Mouse (Mus musculus) colon, adult 2 months (tissue): ENCODE measurements around the gene Gm8300. TPM values are rescaled to one million over a fixed set of nuclear protein-coding genes. Genes with fewer than 3 reads are reported as not detected.

ENCODE experiments used
- polyA plus RNA-seq: library from polyadenylated mRNA; depleted of rRNA; stranded (reverse); fragments of >200 nt; gene quantifications from 2 replicates; pipeline ENCODE4 v1.2.3, GENCODE M21; 2012; rRNA removed

The Gm8300 gene
- polyA plus RNA-seq: not detected in 2 replicates

GRCm38 (mm10) chr12:87514016-87514415 is at the start of gene Gm8300:
Gm8300 (plus strand) TSS chr12:87514316.

GRCm38 (mm10) chr12:87471964-87472786 is 41.9 kb upstream of the Gm8300 start, which contains the start of gene Snw1:
Snw1 (minus strand) TSS chr12:87472274.

GRCm38 (mm10) chr12:87494421-87494820 is 19.7 kb upstream of the Gm8300 start, which contains the start of gene Gm5788:
Gm5788 (plus strand) TSS chr12:87494721.

Other genes starting within 250 kb of the Gm8300 start
- 23.7 and 24.5 TPM in 2 replicates for gene Vipas39, start 248.1 kb upstream of the Gm8300 start, polyA plus RNA-seq
- 43.3 and 45.1 TPM in 2 replicates for gene Ahsa1, start 247.8 kb upstream of the Gm8300 start, polyA plus RNA-seq
- 0.22 and 0.27 TPM in 2 replicates for gene Ism2, start 214.6 kb upstream of the Gm8300 start, polyA plus RNA-seq
- 25.4 and 26.5 TPM in 2 replicates for gene Sptlc2, start 126.0 kb upstream of the Gm8300 start, polyA plus RNA-seq
- gene Slirp, start 70.4 kb upstream of the Gm8300 start, polyA plus RNA-seq: 7.6 and 8.3 TPM in 2 replicates
- gene Alkbh1, start 70.3 kb upstream of the Gm8300 start, polyA plus RNA-seq: 13.7 and 14.7 TPM in 2 replicates
- gene Snw1, start 42.0 kb upstream of the Gm8300 start, polyA plus RNA-seq: 4.3 and 5.5 TPM in 2 replicates
- gene Gm5788, start 19.6 kb upstream of the Gm8300 start, polyA plus RNA-seq: not detected in 2 replicates
- not detected in 2 replicates for gene Oog1, start 88.4 kb downstream of the Gm8300 start, polyA plus RNA-seq
- gene Gm4027, start 104.6 kb downstream of the Gm8300 start, polyA plus RNA-seq: not detected in 2 replicates
- gene Gm16381, start 130.3 kb downstream of the Gm8300 start, polyA plus RNA-seq: not detected in 2 replicates